Mouse (Mus musculus): ENCODE data around the gene Phlda3. TPM values are rescaled to one million over a fixed set of nuclear protein-coding genes. Genes with fewer than 3 reads are reported as not detected.

Gene Phlda3
- polyA plus RNA-seq, 1 experiment from 2014 or later, result 18.6 TPM

- Histone ChIP-seq H3K4me2 (replicated peaks; ENCODE audit: low read depth, low read length) (no peak overlapping the region), H3K4me3 (ENCODE audit: low read depth, low read length) (no peak overlapping the region), H3K4me1 (replicated peaks; ENCODE audit: control insufficient read depth, insufficient read depth, low read length) (0 out of 2 replicates have a peak, but pooled peaks cover 10% of the 10 kb centered on the region), H3K9me3 (ENCODE audit: control insufficient read depth, low read length) (no peaks in the 10 kb centered on the region), H3K27me3 (ENCODE audit: control insufficient read depth, insufficient read depth, low read length) (0 out of 2 replicates have a peak, but pooled peaks cover 2% of the 10 kb centered on the region), H3K36me3 (ENCODE audit: control insufficient read depth, insufficient read depth, low read length) (no peaks in the 10 kb centered on the region), H3K9ac (ENCODE audit: low read depth, low read length) (no peak overlapping the region), H3K27ac (ENCODE audit: low read depth, low read length) (no peak overlapping the region)
- DNase-seq (ENCODE audit: low spot score), result no peak
- WGBS, result 61% methylated on average over 2 of the region's 2 CpGs
- no peak for ATAC-seq (ENCODE audit: low FRiP score)
Measured at GRCm38 (mm10) chr1:135764206-135764528, 1.8 kb upstream of the Phlda3 start.

GRCm38 (mm10) chr1:135766592-135767306 lies 830 bp downstream of the Phlda3 start:
- H3K4me2 ChIP-seq (replicated peaks; ENCODE audit: low read depth, low read length), result peak overlapping the region; percentile 96
- peak overlapping the region; percentile 60 for H3K4me3 ChIP-seq (ENCODE audit: low read depth, low read length)
- ATAC-seq (ENCODE audit: low FRiP score), result peak; percentile 53
- H3K27ac ChIP-seq (ENCODE audit: low read depth, low read length), result peak overlapping the region; percentile 62; the same call in 1 of the 2 replicates
- H3K27me3 ChIP-seq (ENCODE audit: control insufficient read depth, insufficient read depth, low read length), result 0 out of 2 replicates have a peak, but pooled peaks cover 2% of the 10 kb centered on the region
- DNase-seq (ENCODE audit: low spot score), result no peak
- peak overlapping the region; percentile 74 for H3K9ac ChIP-seq (ENCODE audit: low read depth, low read length)
- 32% methylated on average over 30 of the region's 30 CpGs for WGBS
- H3K36me3 ChIP-seq (ENCODE audit: control insufficient read depth, insufficient read depth, low read length), result no peaks in the 10 kb centered on the region
- H3K9me3 ChIP-seq (ENCODE audit: control insufficient read depth, low read length), result no peaks in the 10 kb centered on the region
- 0 out of 2 replicates have a peak, but pooled peaks cover 10% of the 10 kb centered on the region for H3K4me1 ChIP-seq (replicated peaks; ENCODE audit: control insufficient read depth, insufficient read depth, low read length)

GRCm38 (mm10) chr1:135767324-135767890 lies 1.5 kb downstream of the Phlda3 start:
- 0 out of 2 replicates have a peak, but pooled peaks cover 2% of the 10 kb centered on the region for H3K27me3 ChIP-seq (ENCODE audit: control insufficient read depth, insufficient read depth, low read length)
- peak overlapping the region; percentile 96 for H3K4me2 ChIP-seq (replicated peaks; ENCODE audit: low read depth, low read length)
- no peaks in the 10 kb centered on the region for H3K9me3 ChIP-seq (ENCODE audit: control insufficient read depth, low read length)
- H3K4me3 ChIP-seq (ENCODE audit: low read depth, low read length), result no peak overlapping the region
- ATAC-seq (ENCODE audit: low FRiP score) (no peak), DNase-seq (ENCODE audit: low spot score) (no peak)
- 82% methylated on average over 4 of the region's 4 CpGs for WGBS
- no peak overlapping the region for H3K9ac ChIP-seq (ENCODE audit: low read depth, low read length)
- 0 out of 2 replicates have a peak, but pooled peaks cover 10% of the 10 kb centered on the region for H3K4me1 ChIP-seq (replicated peaks; ENCODE audit: control insufficient read depth, insufficient read depth, low read length)
- no peaks in the 10 kb centered on the region for H3K36me3 ChIP-seq (ENCODE audit: control insufficient read depth, insufficient read depth, low read length)
- H3K27ac ChIP-seq (ENCODE audit: low read depth, low read length), result no peak overlapping the region

GRCm38 (mm10) chr1:135768400-135768799 lies 2.5 kb downstream of the Phlda3 start:
- Histone ChIP-seq H3K4me3 (ENCODE audit: low read depth, low read length) (no peak overlapping the region), H3K9me3 (ENCODE audit: control insufficient read depth, low read length) (no peaks in the 10 kb centered on the region), H3K4me1 (replicated peaks; ENCODE audit: control insufficient read depth, insufficient read depth, low read length) (0 out of 2 replicates have a peak, but pooled peaks cover 10% of the 10 kb centered on the region), H3K27me3 (ENCODE audit: control insufficient read depth, insufficient read depth, low read length) (0 out of 2 replicates have a peak, but pooled peaks cover 2% of the 10 kb centered on the region), H3K9ac (ENCODE audit: low read depth, low read length) (no peak overlapping the region), H3K36me3 (ENCODE audit: control insufficient read depth, insufficient read depth, low read length) (no peaks in the 10 kb centered on the region), H3K27ac (ENCODE audit: low read depth, low read length) (no peak overlapping the region), H3K4me2 (replicated peaks; ENCODE audit: low read depth, low read length) (no peak overlapping the region)
- ATAC-seq (ENCODE audit: low FRiP score) (no peak), DNase-seq (ENCODE audit: low spot score) (no peak)
- WGBS, result 92% methylated on average over 2 of the region's 2 CpGs

GRCm38 (mm10) chr1:135770237-135770636 lies 4.3 kb downstream of the Phlda3 start:
- 0 out of 2 replicates have a peak, but pooled peaks cover 10% of the 10 kb centered on the region for H3K4me1 ChIP-seq (replicated peaks; ENCODE audit: control insufficient read depth, insufficient read depth, low read length)
- ATAC-seq (ENCODE audit: low FRiP score) (no peak), DNase-seq (ENCODE audit: low spot score) (no peak)
- H3K27ac ChIP-seq (ENCODE audit: low read depth, low read length), result no peak overlapping the region
- no peak overlapping the region for H3K4me2 ChIP-seq (replicated peaks; ENCODE audit: low read depth, low read length)
- no peak overlapping the region for H3K4me3 ChIP-seq (ENCODE audit: low read depth, low read length)
- 70% methylated on average over 7 of the region's 7 CpGs for WGBS
- no peaks in the 10 kb centered on the region for H3K36me3 ChIP-seq (ENCODE audit: control insufficient read depth, insufficient read depth, low read length)
- H3K9me3 ChIP-seq (ENCODE audit: control insufficient read depth, low read length), result no peaks in the 10 kb centered on the region
- H3K27me3 ChIP-seq (ENCODE audit: control insufficient read depth, insufficient read depth, low read length), result no peaks in the 10 kb centered on the region
- H3K9ac ChIP-seq (ENCODE audit: low read depth, low read length), result no peak overlapping the region

GRCm38 (mm10) chr1:135770896-135771572 lies 5.1 kb downstream of the Phlda3 start:
- no peak overlapping the region for H3K4me2 ChIP-seq (replicated peaks; ENCODE audit: low read depth, low read length)
- WGBS, result 74% methylated on average over 12 of the region's 12 CpGs
- ATAC-seq (ENCODE audit: low FRiP score) (no peak), DNase-seq (ENCODE audit: low spot score) (no peak)
- H3K4me1 ChIP-seq (replicated peaks; ENCODE audit: control insufficient read depth, insufficient read depth, low read length), result 0 out of 2 replicates have a peak, but pooled peaks cover 7% of the 10 kb centered on the region
- no peak overlapping the region for H3K4me3 ChIP-seq (ENCODE audit: low read depth, low read length)
- H3K36me3 ChIP-seq (ENCODE audit: control insufficient read depth, insufficient read depth, low read length), result no peaks in the 10 kb centered on the region
- H3K27me3 ChIP-seq (ENCODE audit: control insufficient read depth, insufficient read depth, low read length), result no peaks in the 10 kb centered on the region
- H3K9ac ChIP-seq (ENCODE audit: low read depth, low read length), result no peak overlapping the region
- no peak overlapping the region for H3K27ac ChIP-seq (ENCODE audit: low read depth, low read length)
- no peaks in the 10 kb centered on the region for H3K9me3 ChIP-seq (ENCODE audit: control insufficient read depth, low read length)

GRCm38 (mm10) chr1:135771573-135771970 lies 5.7 kb downstream of the Phlda3 start:
- Histone ChIP-seq H3K27me3 (ENCODE audit: control insufficient read depth, insufficient read depth, low read length) (no peaks in the 10 kb centered on the region), H3K4me2 (replicated peaks; ENCODE audit: low read depth, low read length) (no peak overlapping the region), H3K9ac (ENCODE audit: low read depth, low read length) (no peak overlapping the region), H3K9me3 (ENCODE audit: control insufficient read depth, low read length) (no peaks in the 10 kb centered on the region), H3K27ac (ENCODE audit: low read depth, low read length) (no peak overlapping the region), H3K36me3 (ENCODE audit: control insufficient read depth, insufficient read depth, low read length) (no peaks in the 10 kb centered on the region), H3K4me3 (ENCODE audit: low read depth, low read length) (no peak overlapping the region), H3K4me1 (replicated peaks; ENCODE audit: control insufficient read depth, insufficient read depth, low read length) (0 out of 2 replicates have a peak, but pooled peaks cover 5% of the 10 kb centered on the region)
- WGBS, result 80% methylated on average over 8 of the region's 8 CpGs
- DNase-seq (ENCODE audit: low spot score) (no peak), ATAC-seq (ENCODE audit: low FRiP score) (no peak)

- DNase-seq (ENCODE audit: low spot score), result no peak
- no peak for ATAC-seq (ENCODE audit: low FRiP score)
- no peaks in the 10 kb centered on the region for H3K9me3 ChIP-seq (ENCODE audit: control insufficient read depth, low read length)
- no peak overlapping the region for H3K27ac ChIP-seq (ENCODE audit: low read depth, low read length)
- no peaks in the 10 kb centered on the region for H3K36me3 ChIP-seq (ENCODE audit: control insufficient read depth, insufficient read depth, low read length)
- H3K4me1 ChIP-seq (replicated peaks; ENCODE audit: control insufficient read depth, insufficient read depth, low read length), result no peaks in the 10 kb centered on the region; the same call in 1 of the 2 replicates
- H3K27me3 ChIP-seq (ENCODE audit: control insufficient read depth, insufficient read depth, low read length), result no peaks in the 10 kb centered on the region
- H3K4me2 ChIP-seq (replicated peaks; ENCODE audit: low read depth, low read length), result no peak overlapping the region
- H3K4me3 ChIP-seq (ENCODE audit: low read depth, low read length), result no peak overlapping the region
- no peak overlapping the region for H3K9ac ChIP-seq (ENCODE audit: low read depth, low read length)
Measured at GRCm38 (mm10) chr1:135776596-135776995, 10.7 kb downstream of the Phlda3 start.
